Mouse (Mus musculus) intestine, postnatal 0 days (tissue): ENCODE data around the gene Tgfbr3. TPM values are rescaled to one million over a fixed set of nuclear protein-coding genes. Genes with fewer than 3 reads are reported as not detected.
A peak's percentile ranks its signal among the peaks of the same experiment; 100 is the strongest.

Source experiments
- ATAC-seq: fragments of 200-750 bp; cut with Nextera tagmentation; 2 replicates; pipeline ENCODE4 v1.8.0; 2017; ENCODE audit warnings: mild to moderate bottlenecking, moderate TSS enrichment, moderate library complexity
- H3K27ac ChIP-seq: fragments of 300-500 bp; sonication (generic); 2 replicates; pipeline ENCODE4 v1.5.1; 2014; ENCODE audit warnings: mild to moderate bottlenecking, low read depth, low read length, moderate library complexity
- H3K27me3 ChIP-seq: fragments of 300-500 bp; sonication (generic); replicated peaks from 2 replicates; pipeline ENCODE4 v1.6.1; 2014; ENCODE audit warnings: low read length, mixed read lengths; ENCODE audit not compliant: control insufficient read depth, insufficient read depth
- H3K36me3 ChIP-seq: fragments of 300-500 bp; sonication (generic); 2 replicates; pipeline ENCODE4 v1.6.1; 2014; ENCODE audit warnings: mild to moderate bottlenecking, moderate library complexity; ENCODE audit not compliant: control insufficient read depth, insufficient read depth
- H3K4me1 ChIP-seq: fragments of 300-500 bp; sonication (generic); replicated peaks from 2 replicates; pipeline ENCODE4 v1.6.1; 2014; ENCODE audit warnings: antibody characterized with exemption, low read length, mixed read lengths; ENCODE audit not compliant: control insufficient read depth, insufficient read depth
- H3K4me2 ChIP-seq: fragments of 300-500 bp; sonication (generic); replicated peaks from 2 replicates; pipeline ENCODE4 v1.6.1; 2014; ENCODE audit warnings: low read depth, mild to moderate bottlenecking, moderate library complexity
- H3K4me3 ChIP-seq: fragments of 300-500 bp; sonication (generic); 2 replicates; pipeline ENCODE4 v1.5.1; 2014; ENCODE audit warnings: low read depth, low read length
- H3K9ac ChIP-seq: fragments of 300-500 bp; sonication (generic); 2 replicates; pipeline ENCODE4 v1.6.1; 2014; ENCODE audit warnings: mild to moderate bottlenecking, low read depth, low read length
- H3K9me3 ChIP-seq: fragments of 300-500 bp; sonication (generic); 2 replicates; pipeline ENCODE4 v1.6.1; 2016; ENCODE audit warnings: mixed run types; ENCODE audit not compliant: control insufficient read depth
- CTCF ChIP-seq: sonication (generic); IDR thresholded peaks from 2 replicates; pipeline ENCODE4 v1.5.1; 2016; ENCODE audit warnings: low read depth, mild to moderate bottlenecking, control low read depth, antibody characterized with exemption, moderate library complexity
- WGBS: fragments of 180-500 bp; shearing (Covaris S2); extraction: QIAGEN DNeasy Blood & Tissue Kit; methylation state at CpG from one replicate; pipeline ENCODE4 v1.1.7; 2014; 5-methylcytosine and 5-hydroxymethylcytosine counted together
- polyA plus RNA-seq: library from polyadenylated mRNA; unstranded; fragments of >200 nt; fragmentation: Nextera tagmentation; extraction: Ambion mirVana; gene quantifications from 2 replicates; pipeline ENCODE4 v1.2.1, GENCODE M21; 2015

Tgfbr3 gene
- polyA plus RNA-seq, 1 experiment from 2014 or later: 7.5 TPM

DNA sequence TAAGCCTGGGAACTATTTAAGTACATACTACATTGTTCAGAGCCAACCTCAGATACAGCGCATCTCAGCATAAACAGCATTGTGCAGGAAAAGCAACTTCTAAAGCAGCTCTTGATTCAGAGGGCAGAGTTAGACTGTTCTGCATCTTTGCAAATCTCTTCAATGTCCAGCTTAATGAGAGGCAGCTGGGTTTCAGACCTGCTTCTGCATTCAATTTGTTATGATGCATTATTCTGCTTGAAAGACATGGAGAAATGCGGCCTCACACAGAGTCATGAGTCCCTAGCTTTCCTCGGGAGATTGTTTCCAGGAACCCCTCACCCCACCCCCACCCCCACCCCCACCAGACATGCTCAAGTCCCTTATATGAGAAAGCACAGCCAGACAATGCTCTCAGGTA is 41.6 kb downstream of the Tgfbr3 start:
- no peak overlapping the region for H3K27ac ChIP-seq
- no peaks in the 10 kb centered on the region for H3K36me3 ChIP-seq
- 83% methylated on average over 3 of the region's 3 CpGs for WGBS
- H3K27me3 ChIP-seq: no peaks in the 10 kb centered on the region
- no peaks in the 10 kb centered on the region for H3K9me3 ChIP-seq
- no peak overlapping the region for H3K4me3 ChIP-seq
- TF ChIP-seq CTCF: no peak
- H3K9ac ChIP-seq: no peak overlapping the region
- peaks cover 17% of the 10 kb centered on the region; the same call in 1 of the 2 replicates for H3K4me1 ChIP-seq
- no peak overlapping the region for H3K4me2 ChIP-seq
- ATAC-seq: no peak

DNA sequence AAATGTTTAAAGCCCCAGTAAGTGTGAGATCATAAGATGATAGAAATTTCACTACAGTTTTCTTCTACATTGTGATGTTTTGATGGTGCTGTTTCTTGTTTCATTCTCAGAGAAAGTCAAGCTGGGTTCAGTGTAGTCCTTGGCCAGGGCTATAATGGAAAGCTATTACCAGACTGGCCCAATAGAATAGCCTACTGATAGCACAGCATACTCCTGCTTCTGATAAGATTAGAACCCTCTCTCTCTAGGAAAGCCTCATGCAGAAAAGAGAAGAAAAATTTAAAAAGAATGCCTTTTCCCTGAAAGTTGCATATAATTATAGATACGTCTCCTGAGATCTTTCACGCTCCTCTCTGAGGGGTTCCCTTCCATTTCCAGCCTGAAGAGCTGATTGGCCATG is 46.0 kb downstream of the Tgfbr3 start:
- Histone ChIP-seq H3K4me2 (no peak overlapping the region), H3K27me3 (no peaks in the 10 kb centered on the region), H3K4me3 (no peak overlapping the region), H3K4me1 (no peaks in the 10 kb centered on the region), H3K27ac (no peak overlapping the region), H3K9ac (no peak overlapping the region), H3K36me3 (no peaks in the 10 kb centered on the region), H3K9me3 (no peaks in the 10 kb centered on the region)
- no peak for TF ChIP-seq CTCF
- no peak for ATAC-seq
- 88% methylated on average over 2 of the region's 2 CpGs for WGBS

DNA sequence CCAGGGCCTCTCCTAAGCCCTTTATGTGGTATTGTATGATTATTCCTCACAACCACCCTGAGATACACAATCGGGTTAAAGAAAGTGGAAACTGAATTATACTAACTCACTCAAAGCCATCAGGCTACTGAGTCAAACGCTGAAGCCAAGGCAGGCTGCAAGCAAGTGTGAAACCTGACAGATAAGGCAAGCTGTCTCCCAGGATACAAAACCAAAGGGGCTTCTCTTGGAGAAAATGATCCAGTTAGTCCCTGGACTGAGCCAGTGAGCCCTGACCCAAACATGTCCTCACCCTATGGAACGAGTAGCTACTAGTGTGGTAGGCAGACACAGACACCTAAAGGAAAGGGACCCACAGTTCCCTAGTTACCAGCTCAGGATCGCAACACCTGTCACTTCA is 46.4 kb downstream of the Tgfbr3 start:
- Histone ChIP-seq H3K9ac (no peak overlapping the region), H3K4me3 (no peak overlapping the region), H3K27me3 (no peaks in the 10 kb centered on the region), H3K9me3 (no peaks in the 10 kb centered on the region), H3K27ac (no peak overlapping the region), H3K36me3 (no peaks in the 10 kb centered on the region), H3K4me1 (no peaks in the 10 kb centered on the region; the same call in 1 of the 2 replicates), H3K4me2 (no peak overlapping the region)
- no peak for ATAC-seq
- WGBS: 74% methylated on average over 4 of the region's 4 CpGs
- TF ChIP-seq CTCF: no peak

DNA sequence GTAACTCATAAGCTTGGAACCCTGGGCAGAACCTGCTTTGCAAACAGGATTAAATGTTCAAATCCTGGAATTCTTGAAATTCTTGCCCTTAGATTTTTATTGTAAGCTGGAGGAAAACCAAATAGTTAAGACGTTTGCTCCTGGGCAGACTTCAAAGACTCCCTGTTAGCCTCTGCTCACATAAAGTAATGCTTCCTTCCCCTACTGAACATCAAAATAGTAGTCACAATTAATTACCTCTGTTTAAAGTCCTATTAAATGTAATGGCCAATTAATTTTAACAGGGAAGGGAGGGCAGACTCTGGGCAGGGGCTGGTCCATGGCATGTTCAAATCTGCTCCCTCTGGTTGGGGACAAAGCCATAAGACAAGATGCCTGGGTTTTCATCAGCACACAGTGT is 49.2 kb downstream of the Tgfbr3 start:
- TF ChIP-seq CTCF: no peak
- Histone ChIP-seq H3K27me3 (no peaks in the 10 kb centered on the region), H3K36me3 (no peaks in the 10 kb centered on the region), H3K9ac (no peak overlapping the region), H3K9me3 (no peaks in the 10 kb centered on the region), H3K27ac (no peak overlapping the region), H3K4me3 (no peak overlapping the region), H3K4me1 (peaks cover 7% of the 10 kb centered on the region), H3K4me2 (no peak overlapping the region)
- WGBS: 67% methylated on average over 1 of the region's 1 CpGs
- ATAC-seq: no peak

DNA sequence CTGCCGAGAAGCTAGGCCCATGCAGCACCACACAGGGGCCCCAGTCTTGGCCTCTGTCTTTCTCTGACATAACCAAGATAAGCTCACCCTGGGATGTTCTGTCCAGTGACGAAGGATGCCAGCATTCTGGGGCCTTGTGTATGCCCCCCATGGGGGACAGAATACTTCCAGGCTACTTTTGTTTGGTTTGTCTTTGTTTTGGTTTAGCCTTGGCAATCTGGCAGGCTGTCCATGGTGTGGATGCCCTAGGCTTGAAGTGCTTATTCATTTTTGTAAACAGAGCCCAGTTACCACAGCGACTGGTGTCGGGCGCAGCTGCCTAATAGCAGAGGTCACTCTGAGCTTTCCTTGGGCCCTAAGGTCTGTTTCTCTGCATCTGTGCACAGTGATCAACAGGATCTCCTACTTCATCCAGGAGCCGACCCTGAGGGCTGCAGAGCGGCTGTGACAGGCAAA is 51.4 kb downstream of the Tgfbr3 start:
- H3K36me3 ChIP-seq: no peaks in the 10 kb centered on the region
- ATAC-seq: no peak
- WGBS: 56% methylated on average over 7 of the region's 7 CpGs
- H3K27ac ChIP-seq: no peak overlapping the region
- H3K9ac ChIP-seq: no peak overlapping the region
- H3K4me1 ChIP-seq: peaks cover 7% of the 10 kb centered on the region
- H3K4me3 ChIP-seq: no peak overlapping the region
- no peak overlapping the region for H3K4me2 ChIP-seq
- H3K9me3 ChIP-seq: no peaks in the 10 kb centered on the region
- no peaks in the 10 kb centered on the region for H3K27me3 ChIP-seq
- no peak for TF ChIP-seq CTCF

DNA sequence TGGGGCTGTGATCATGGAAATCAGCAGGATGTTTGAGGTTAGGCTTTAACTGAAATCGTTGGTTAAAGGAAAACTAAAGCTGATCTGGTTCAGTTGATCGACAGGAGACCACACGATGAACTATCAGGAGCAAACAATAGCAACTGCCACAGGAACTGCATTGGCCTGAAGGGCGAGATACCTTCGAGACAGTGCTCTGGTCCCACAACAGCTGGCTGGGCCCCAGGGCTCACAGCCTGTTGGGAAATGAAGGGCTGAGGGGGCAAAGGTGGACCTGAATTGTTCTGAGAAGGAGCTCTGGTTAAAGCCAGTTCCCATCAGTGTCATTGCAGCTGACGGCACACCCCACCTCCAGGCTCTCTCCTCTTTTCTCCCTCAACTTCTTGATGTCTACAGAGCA is 52.5 kb downstream of the Tgfbr3 start:
- TF ChIP-seq CTCF: no peak
- H3K4me1 ChIP-seq: peaks cover 7% of the 10 kb centered on the region
- H3K36me3 ChIP-seq: no peaks in the 10 kb centered on the region
- H3K4me2 ChIP-seq: no peak overlapping the region
- H3K27ac ChIP-seq: no peak overlapping the region
- H3K27me3 ChIP-seq: no peaks in the 10 kb centered on the region
- no peaks in the 10 kb centered on the region for H3K9me3 ChIP-seq
- ATAC-seq: peak; percentile 60
- no peak overlapping the region for H3K9ac ChIP-seq
- H3K4me3 ChIP-seq: no peak overlapping the region
- WGBS: 35% methylated on average over 6 of the region's 6 CpGs

DNA sequence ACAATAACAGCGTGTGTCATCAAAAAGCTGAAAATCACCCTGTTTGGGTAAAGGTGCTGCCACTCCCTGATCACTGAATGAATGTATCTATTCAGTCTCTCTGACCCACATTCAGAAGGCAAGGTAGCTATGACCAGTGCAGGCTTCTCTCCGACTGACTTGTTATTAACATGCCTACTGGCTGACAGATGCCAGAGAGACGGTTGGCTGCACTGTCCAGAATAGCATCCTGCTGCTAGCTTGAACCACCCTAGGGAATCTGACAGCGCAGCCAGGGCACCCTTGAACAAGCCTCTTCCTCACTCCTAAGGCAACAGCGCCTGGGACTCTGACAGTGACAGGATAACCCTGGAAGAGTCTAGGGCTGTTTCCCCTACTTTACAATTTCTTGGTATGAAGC is 53.4 kb downstream of the Tgfbr3 start:
- WGBS: 81% methylated on average over 5 of the region's 5 CpGs

More for the DNA sequence above, 53.4 kb downstream of the Tgfbr3 start:
- Histone ChIP-seq H3K4me3 (no peak overlapping the region), H3K9me3 (no peaks in the 10 kb centered on the region), H3K36me3 (no peaks in the 10 kb centered on the region), H3K27me3 (no peaks in the 10 kb centered on the region), H3K9ac (no peak overlapping the region), H3K27ac (no peak overlapping the region), H3K4me2 (no peak overlapping the region), H3K4me1 (peaks cover 7% of the 10 kb centered on the region)
- TF ChIP-seq CTCF: no peak
- no peak for ATAC-seq
